Mouse (Mus musculus) myocyte (in vitro differentiated cells): ENCODE data around the gene Cacna1g.

ENCODE experiments used
- E2F4 ChIP-seq: IDR thresholded peaks from one replicate; pipeline ENCODE4 v1.6.1; 2011; ENCODE audit warnings: mild to moderate bottlenecking, control low read depth, moderate library complexity; ENCODE audit not compliant: insufficient read depth
- MAX ChIP-seq: IDR thresholded peaks from one replicate; pipeline ENCODE4 v1.6.1; 2011; ENCODE audit warnings: low read depth, mild to moderate bottlenecking, control low read depth
- MYOD1 ChIP-seq, 3 experiments: IDR thresholded peaks; one replicate each; pipeline ENCODE4 v1.6.1; 2011; ENCODE audit warnings: control low read depth in 2 of 3, low read depth in 2 of 3, mild to moderate bottlenecking in 2 of 3, moderate library complexity in 1 of 3; ENCODE audit not compliant: insufficient read length in 2 of 3, control insufficient read depth in 1 of 3
- POLR2A ChIP-seq: IDR thresholded peaks from one replicate; pipeline ENCODE4 v1.6.1; 2011; ENCODE audit warnings: low read depth, mild to moderate bottlenecking, control low read depth, moderate library complexity; ENCODE audit not compliant: insufficient read length
- POLR2AphosphoS2 ChIP-seq: IDR thresholded peaks from one replicate; pipeline ENCODE4 v1.6.1; 2011; ENCODE audit warnings: low read depth, control low read depth; ENCODE audit not compliant: insufficient read length
- TCF12 ChIP-seq: IDR thresholded peaks from one replicate; pipeline ENCODE4 v1.6.1; 2011; ENCODE audit warnings: mild to moderate bottlenecking, control low read depth; ENCODE audit not compliant: poor library complexity, insufficient read depth, severe bottlenecking
- TCF3 ChIP-seq: IDR thresholded peaks from one replicate; pipeline ENCODE4 v1.6.1; 2011; ENCODE audit warnings: low read depth, control low read depth; ENCODE audit not compliant: insufficient read length
- USF1 ChIP-seq: IDR thresholded peaks from one replicate; pipeline ENCODE4 v1.6.1; 2011; ENCODE audit warnings: low read depth, mild to moderate bottlenecking, control low read depth, moderate library complexity

DNA sequence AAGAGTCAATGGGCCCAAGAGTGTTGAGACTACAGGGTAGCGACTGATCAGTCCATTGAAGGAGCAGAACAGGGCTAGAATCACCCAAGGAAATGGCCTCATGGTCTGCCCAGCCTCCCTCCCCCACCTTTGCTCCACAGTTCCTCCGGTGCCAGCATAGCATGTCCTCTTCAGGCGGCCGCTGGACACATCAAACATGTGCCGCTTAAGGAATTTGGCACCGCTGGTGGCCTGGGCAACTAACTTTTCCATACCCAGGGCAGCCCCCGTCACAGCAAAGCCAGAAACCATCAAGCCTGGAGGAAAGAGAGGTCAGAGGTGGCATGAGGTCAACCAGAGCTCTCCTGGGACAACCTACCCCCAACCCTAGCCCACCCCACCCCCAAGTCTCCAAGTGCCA lies 8.0 kb upstream of the Cacna1g start:
- TF ChIP-seq TCF12 (no peak), POLR2A (no peak), USF1 (no peak), E2F4 (no peak), MAX (no peak), TCF3 (no peak), MYOD1 (IDR thresholded peaks at IDR 0.05; ENCODE audit: control insufficient read depth in 1 of 3, insufficient read length in 2 of 3, low read depth in 2 of 3) (no peak), POLR2AphosphoS2 (no peak)
